Mouse (Mus musculus) kidney, postnatal 14 days (tissue): ENCODE measurements at regions not wholly inside any gene's neighbourhood (a gene's known extent, or its start where the extent isn't known, plus 50 kb on each side); places are given as distances from the start of the nearest gene placed in this dataset.
"Not testable (repeated sequence)": the region's sequence is repeated elsewhere in the genome, so short reads cannot be mapped to it uniquely, and the experiment has no call there.

ENCODE experiments used
- DNase-seq: peaks from one replicate; pipeline ENCODE4 v3.0.0; 2022; ENCODE audit warnings: mixed read lengths

- DNase-seq: no peak
Observed at GRCm38 (mm10) chr5:52008942-52009341, 181.4 kb downstream of the Dhx15 start.

- no peak for DNase-seq
Observed at GRCm38 (mm10) chr5:52006843-52007242, 183.5 kb downstream of the Dhx15 start.

GRCm38 (mm10) chr5:51990847-51991610 lies 199.3 kb downstream of the Dhx15 start:
- DNase-seq: no peak

- no peak for DNase-seq
Observed at GRCm38 (mm10) chr5:51989396-51989795, 200.9 kb downstream of the Dhx15 start.

- no peak for DNase-seq
Observed at GRCm38 (mm10) chr5:51988913-51989312, 201.4 kb downstream of the Dhx15 start.

GRCm38 (mm10) chr5:51984966-51985365 lies 205.3 kb downstream of the Dhx15 start:
- DNase-seq: no peak

- no peak for DNase-seq
Observed at GRCm38 (mm10) chr5:51982780-51983179, 207.5 kb downstream of the Dhx15 start.

GRCm38 (mm10) chr5:51980901-51981300 lies 209.4 kb downstream of the Dhx15 start:
- no peak for DNase-seq

GRCm38 (mm10) chr5:51952499-51952898 lies 237.8 kb downstream of the Dhx15 start:
- no peak for DNase-seq

GRCm38 (mm10) chr5:51949996-51950395 lies 240.3 kb downstream of the Dhx15 start:
- DNase-seq: no peak

GRCm38 (mm10) chr5:51946062-51946461 lies 244.3 kb downstream of the Dhx15 start:
- no peak for DNase-seq

- not testable (repeated sequence) for DNase-seq
Observed at GRCm38 (mm10) chr5:51941925-51942291, 248.4 kb downstream of the Dhx15 start.

GRCm38 (mm10) chr5:51941255-51941924 lies 248.9 kb downstream of the Dhx15 start:
- DNase-seq: peak; percentile 19

GRCm38 (mm10) chr5:51938845-51939244 lies 251.5 kb downstream of the Dhx15 start:
- DNase-seq: no peak

GRCm38 (mm10) chr5:51937320-51937719 lies 253.0 kb downstream of the Dhx15 start:
- DNase-seq: no peak

GRCm38 (mm10) chr5:51935391-51936354 lies 254.6 kb downstream of the Dhx15 start:
- no peak for DNase-seq

- no peak for DNase-seq
Observed at GRCm38 (mm10) chr5:51934910-51935309, 255.4 kb downstream of the Dhx15 start.

GRCm38 (mm10) chr5:51933331-51933730 lies 257.0 kb downstream of the Dhx15 start:
- no peak for DNase-seq

- DNase-seq: no peak
Observed at GRCm38 (mm10) chr5:51930416-51930815, 259.9 kb downstream of the Dhx15 start.

- no peak for DNase-seq
Observed at GRCm38 (mm10) chr5:51928801-51929200, 261.5 kb downstream of the Dhx15 start.

- no peak for DNase-seq
Observed at GRCm38 (mm10) chr5:51923417-51923816, 266.9 kb downstream of the Dhx15 start.

- DNase-seq: no peak
Observed at GRCm38 (mm10) chr5:51922973-51923372, 267.3 kb downstream of the Dhx15 start.

GRCm38 (mm10) chr5:51922494-51922893 lies 267.8 kb downstream of the Dhx15 start:
- no peak for DNase-seq
